Mouse (Mus musculus) CH12.LX (cell line): ENCODE data around the gene 4930402H24Rik. TPM values are rescaled to one million over a fixed set of nuclear protein-coding genes. Genes with fewer than 3 reads are reported as not detected.

Experiments used
- DNase-seq: peaks from one replicate; pipeline ENCODE4 v3.0.0-alpha.2; 2013; ENCODE audit errors: extremely low read depth
- H3K27ac ChIP-seq: 2 replicates; pipeline ENCODE4 v1.5.1; 2012; ENCODE audit warnings: low read depth, mild to moderate bottlenecking, control low read depth, moderate library complexity; ENCODE audit not compliant: insufficient read depth
- H3K27me3 ChIP-seq: replicated peaks from 2 replicates; pipeline ENCODE3; 2012; ENCODE audit warnings: inconsistent platforms
- H3K36me3 ChIP-seq, 2 experiments: replicated peaks in 1 of 2; 2 replicates each; pipeline versions ENCODE3 to v1.6.1; 2012; ENCODE audit warnings: inconsistent platforms in 1 of 2, low read length in 1 of 2, mild to moderate bottlenecking in 1 of 2, mixed read lengths in 1 of 2, moderate library complexity in 1 of 2; ENCODE audit not compliant: control insufficient read depth in 1 of 2, insufficient read depth in 1 of 2
- H3K4me1 ChIP-seq, 2 experiments: 2 replicates each; pipeline ENCODE4 v1.6.1; 2012; ENCODE audit warnings: inconsistent platforms in 1 of 2, moderate library complexity in 1 of 2; ENCODE audit not compliant: insufficient read depth in 2 of 2, control insufficient read depth in 1 of 2
- H3K4me2 ChIP-seq: 2 replicates; pipeline ENCODE4 v1.6.1; 2012; ENCODE audit warnings: low read depth, mild to moderate bottlenecking, control low read depth; ENCODE audit not compliant: poor library complexity, insufficient read depth, severe bottlenecking
- H3K4me3 ChIP-seq, 3 experiments: fragments of 150-350 bp in 1 of 3; sonication (generic) in 1 of 3; replicated peaks in 1 of 3; 2 replicates each; pipeline versions ENCODE3 to v1.5.1; 2011 to 2012; ENCODE audit warnings: low read depth in 2 of 3, low read length in 2 of 3, mild to moderate bottlenecking in 2 of 3, moderate library complexity in 2 of 3, control low read depth in 1 of 3, improper control_type of control experiment in 1 of 3, inconsistent platforms in 1 of 3, mixed read lengths in 1 of 3; ENCODE audit not compliant: poor library complexity in 1 of 3
- H3K79me2 ChIP-seq: replicated peaks from 2 replicates; pipeline ENCODE4 v1.6.1; 2012; ENCODE audit warnings: mild to moderate bottlenecking, moderate library complexity; ENCODE audit not compliant: control insufficient read depth, poor library complexity, insufficient read depth, severe bottlenecking; ENCODE audit errors: extremely low read depth
- H3K9ac ChIP-seq: 2 replicates; pipeline ENCODE4 v1.6.1; 2012; ENCODE audit warnings: low read depth, mild to moderate bottlenecking, control low read depth, moderate library complexity; ENCODE audit not compliant: insufficient read depth
- H3K9me3 ChIP-seq: replicated peaks from 2 replicates; pipeline ENCODE3; 2012; ENCODE audit warnings: low read length, inconsistent platforms, mixed read lengths
- CHD2 ChIP-seq: IDR thresholded peaks from 2 replicates; pipeline ENCODE4 v1.6.1; 2011; ENCODE audit warnings: low read length, improper control_type of control experiment
- ELF1 ChIP-seq: IDR thresholded peaks from 2 replicates; pipeline ENCODE4 v1.6.1; 2014; ENCODE audit warnings: low read depth, mild to moderate bottlenecking, inconsistent platforms, low read length, improper control_type of control experiment
- EP300 ChIP-seq: IDR thresholded peaks from 2 replicates; pipeline ENCODE4 v1.6.1; 2011; ENCODE audit warnings: low read length, improper control_type of control experiment
- ETS1 ChIP-seq: conservative IDR thresholded peaks from 2 replicates; pipeline ENCODE4 v1.6.1; 2012; ENCODE audit warnings: low read depth, mild to moderate bottlenecking, inconsistent platforms, low read length, improper control_type of control experiment, moderate library complexity
- GABPA ChIP-seq: IDR thresholded peaks from 2 replicates; pipeline ENCODE4 v1.6.1; 2012; ENCODE audit warnings: low read depth, low read length, improper control_type of control experiment, inconsistent platforms; ENCODE audit not compliant: insufficient replicate concordance
- HCFC1 ChIP-seq: IDR thresholded peaks from 2 replicates; pipeline ENCODE4 v1.6.1; 2012; ENCODE audit warnings: low read depth, mild to moderate bottlenecking, inconsistent platforms, low read length, improper control_type of control experiment
- JUN ChIP-seq: IDR thresholded peaks from 2 replicates; pipeline ENCODE4 v1.6.1; 2011; ENCODE audit warnings: low read depth, mild to moderate bottlenecking, low read length, improper control_type of control experiment, moderate library complexity; ENCODE audit not compliant: insufficient read depth
- JUND ChIP-seq: conservative IDR thresholded peaks from 2 replicates; pipeline ENCODE4 v1.6.1; 2011; ENCODE audit warnings: low read depth, low read length, improper control_type of control experiment
- MAFK ChIP-seq: IDR thresholded peaks from 2 replicates; pipeline ENCODE4 v1.6.1; 2011; ENCODE audit warnings: low read length, improper control_type of control experiment; ENCODE audit not compliant: insufficient replicate concordance
- MAX ChIP-seq: IDR thresholded peaks from 2 replicates; pipeline ENCODE4 v1.6.1; 2011; ENCODE audit warnings: low read length, improper control_type of control experiment
- MEF2A ChIP-seq: IDR thresholded peaks from 2 replicates; pipeline ENCODE4 v1.6.1; 2014; ENCODE audit warnings: low read depth, mild to moderate bottlenecking, inconsistent platforms, low read length, improper control_type of control experiment, borderline replicate concordance
- NRF1 ChIP-seq: IDR thresholded peaks from 2 replicates; pipeline ENCODE4 v1.6.1; 2014; ENCODE audit warnings: low read depth, mild to moderate bottlenecking, inconsistent platforms, low read length, improper control_type of control experiment, moderate library complexity
- POLR2A ChIP-seq: IDR thresholded peaks from 2 replicates; pipeline ENCODE4 v1.6.1; 2011; ENCODE audit warnings: low read depth, mild to moderate bottlenecking, improper control_type of control experiment, low read length
- RCOR1 ChIP-seq: conservative IDR thresholded peaks from 2 replicates; pipeline ENCODE4 v1.6.1; 2012; ENCODE audit warnings: low read depth, mild to moderate bottlenecking, inconsistent platforms, low read length, improper control_type of control experiment
- SMC3 ChIP-seq: IDR thresholded peaks from 2 replicates; pipeline ENCODE4 v1.6.1; 2011; ENCODE audit warnings: low read depth, low read length, improper control_type of control experiment
- TBP ChIP-seq: conservative IDR thresholded peaks from 2 replicates; pipeline ENCODE4 v1.6.1; 2011; ENCODE audit warnings: low read depth, low read length, improper control_type of control experiment
- TCF12 ChIP-seq: IDR thresholded peaks from 2 replicates; pipeline ENCODE4 v1.6.1; 2014; ENCODE audit warnings: low read depth, mild to moderate bottlenecking, inconsistent platforms, low read length, improper control_type of control experiment
- UBTF ChIP-seq: IDR thresholded peaks from 2 replicates; pipeline ENCODE4 v1.6.1; 2012; ENCODE audit warnings: low read depth, mild to moderate bottlenecking, inconsistent platforms, low read length, improper control_type of control experiment, moderate library complexity
- USF2 ChIP-seq: conservative IDR thresholded peaks from 2 replicates; pipeline ENCODE4 v1.6.1; 2011; ENCODE audit warnings: low read depth, low read length, improper control_type of control experiment
- ZMIZ1 ChIP-seq: IDR thresholded peaks from 2 replicates; pipeline ENCODE4 v1.6.1; 2012; ENCODE audit warnings: low read depth, mild to moderate bottlenecking, inconsistent platforms, low read length, improper control_type of control experiment
- dilution Hi-C: fragments of 300-500 bp; cut with MboI; formaldehyde crosslinking; loops from 2 replicates; pipeline ENCODE4 v1.14.3; 2020; ENCODE audit warnings: low sequenced_read_pairs; ENCODE audit not compliant: extremely low pct_unique_long_range_greater_than_20kb, extremely low pct_ligation_motif_present
- in situ Hi-C: fragments of 300-500 bp; cut with MboI; formaldehyde crosslinking; loops from 3 replicates; pipeline ENCODE4 v1.14.3; 2019; ENCODE audit warnings: low sequenced_read_pairs, low pct_ligation_motif_present, low pct_unique_long_range_greater_than_20kb, mixed read lengths
- polyA plus RNA-seq: library from polyadenylated mRNA; unstranded; fragments of >175 nt; gene quantifications from 2 replicates; pipeline ENCODE4 v1.2.1, GENCODE M21; 2012; ENCODE audit warnings: low read depth; ENCODE audit not compliant: insufficient read length
- total RNA-seq, 2 experiments: library from RNA; depleted of rRNA; stranded (reverse); fragments of 300-350 nt in 1 of 2; fragments of >200 nt in 1 of 2; gene quantifications; 2 replicates each; pipeline ENCODE4 v1.2.3; 2012 to 2014

4930402H24Rik gene
- total and polyA plus RNA-seq, 3 experiments, result 4.2 to 4.8 (median 4.2) TPM

DNA sequence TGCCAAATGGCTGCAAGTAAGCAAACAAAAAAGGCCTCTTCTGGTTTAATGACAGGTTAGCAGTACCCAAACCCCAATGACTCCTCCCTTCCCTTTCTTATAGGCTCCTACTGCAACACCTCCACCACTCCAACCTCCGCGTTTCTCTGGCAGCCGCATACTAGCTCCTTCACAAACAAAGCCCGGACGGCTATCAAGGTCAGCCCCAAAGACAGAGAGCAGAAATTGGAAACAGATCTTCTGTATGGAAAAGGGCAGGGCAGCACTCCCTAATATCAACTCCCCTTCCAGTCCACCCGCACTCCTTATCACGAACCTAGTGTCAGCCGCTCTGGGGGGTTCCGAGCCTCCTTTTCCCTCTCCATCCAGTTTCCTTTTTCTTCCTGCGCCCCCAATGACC, 67.1 kb downstream of the 4930402H24Rik start:
- Histone ChIP-seq H3K9me3 (no peaks in the 10 kb centered on the region), H3K36me3 (no peaks in the 10 kb centered on the region), H3K4me2 (peak overlapping the region; percentile 87), H3K4me3 (peak overlapping the region; percentile 74 to 85 (median 79)), H3K27me3 (peaks cover 11% of the 10 kb centered on the region), H3K27ac (no peak overlapping the region), H3K4me1 (peaks cover 2 to 11% of the 10 kb centered on the region in 2 experiments; a peak in 3 of 4 replicates), H3K79me2 (no peaks in the 10 kb centered on the region; the same call in 1 of the 2 replicates), H3K9ac (peak overlapping the region; percentile 73)
- DNase-seq, result no peak
- TF ChIP-seq MAFK (no peak), MEF2A (no peak), ZMIZ1 (no peak), ELF1 (no peak), HCFC1 (no peak), TCF12 (no peak), POLR2A (no peak), MAX (no peak)
- dilution Hi-C loops (no loop called here), in situ Hi-C loops (no loop called here)

DNA sequence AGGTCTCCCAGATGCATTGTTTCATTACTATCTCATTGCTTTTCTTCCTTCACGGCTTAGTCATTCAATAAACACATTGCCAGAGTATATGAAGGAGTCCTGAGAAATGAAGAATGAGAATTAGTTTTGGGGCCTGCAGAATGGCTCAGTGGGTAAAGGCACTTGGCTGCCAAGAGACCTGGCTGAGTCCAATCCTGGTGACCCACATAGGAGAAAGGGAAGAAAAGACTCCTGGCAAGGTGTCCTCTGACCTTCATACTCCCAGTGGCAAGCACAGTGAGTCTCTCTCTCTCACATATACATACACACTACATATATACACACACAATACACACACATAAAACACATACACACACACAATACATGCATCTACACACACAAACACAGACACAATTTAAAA, 68.1 kb downstream of the 4930402H24Rik start:
- Histone ChIP-seq H3K36me3 (no peaks in the 10 kb centered on the region), H3K4me1 (peaks cover 2 to 13% of the 10 kb centered on the region in 2 experiments; a peak in 3 of 4 replicates), H3K9me3 (no peaks in the 10 kb centered on the region), H3K27ac (no peak overlapping the region), H3K4me2 (no peak overlapping the region), H3K27me3 (peaks cover 11% of the 10 kb centered on the region), H3K4me3 (no peak overlapping the region), H3K9ac (no peak overlapping the region), H3K79me2 (no peaks in the 10 kb centered on the region; the same call in 1 of the 2 replicates)
- no peak for DNase-seq
- TF ChIP-seq POLR2A (no peak), SMC3 (no peak), RCOR1 (no peak), JUN (no peak), EP300 (no peak), MAX (no peak), MAFK (no peak), ETS1 (no peak), MEF2A (no peak), TBP (no peak), USF2 (no peak), JUND (no peak), GABPA (no peak), CHD2 (no peak), TCF12 (no peak), UBTF (no peak), NRF1 (no peak)
- dilution Hi-C loops, result no loop called here
- in situ Hi-C loops, result no loop called here
